Mouse (Mus musculus): Measurements from ENCODE around the gene Samd8. TPM values are rescaled to one million over a fixed set of nuclear protein-coding genes. Genes with fewer than 3 reads are reported as not detected.

Gene Samd8
- polyA plus RNA-seq, 1 experiment from 2014 or later, result 35.5 TPM

GRCm38 (mm10) chr14:21761560-21761959 lies 11.2 kb downstream of the Samd8 start:
- Histone ChIP-seq H3K4me3 (ENCODE audit: inconsistent target) (no peak overlapping the region), H3K36me3 (ENCODE audit: inconsistent target) (no peaks in the 10 kb centered on the region), H3K27ac (no peak overlapping the region), H3K79me2 (ENCODE audit: inconsistent target) (peaks cover 92% of the 10 kb centered on the region)
- 91% methylated on average over 9 of the region's 9 CpGs for WGBS (ENCODE audit: missing documents)

GRCm38 (mm10) chr14:21763736-21764135 lies 13.4 kb downstream of the Samd8 start:
- 86% methylated on average over 3 of the region's 3 CpGs for WGBS (ENCODE audit: missing documents)
- no peak overlapping the region for H3K4me3 ChIP-seq (ENCODE audit: inconsistent target)
- no peaks in the 10 kb centered on the region for H3K36me3 ChIP-seq (ENCODE audit: inconsistent target)
- H3K79me2 ChIP-seq (ENCODE audit: inconsistent target), result peaks cover 100% of the 10 kb centered on the region
- H3K27ac ChIP-seq, result no peak overlapping the region

- 96% methylated on average over 6 of the region's 6 CpGs for WGBS (ENCODE audit: missing documents)
- Histone ChIP-seq H3K36me3 (ENCODE audit: inconsistent target) (no peaks in the 10 kb centered on the region), H3K4me3 (ENCODE audit: inconsistent target) (no peak overlapping the region), H3K79me2 (ENCODE audit: inconsistent target) (peaks cover 100% of the 10 kb centered on the region), H3K27ac (no peak overlapping the region)
Observed at GRCm38 (mm10) chr14:21764646-21765045, 14.3 kb downstream of the Samd8 start.

- H3K27ac ChIP-seq, result no peak overlapping the region
- peaks cover 100% of the 10 kb centered on the region for H3K79me2 ChIP-seq (ENCODE audit: inconsistent target)
- H3K4me3 ChIP-seq (ENCODE audit: inconsistent target), result no peak overlapping the region
- no peaks in the 10 kb centered on the region for H3K36me3 ChIP-seq (ENCODE audit: inconsistent target)
- 98% methylated on average over 7 of the region's 7 CpGs for WGBS (ENCODE audit: missing documents)
Observed at GRCm38 (mm10) chr14:21765754-21766397, 15.5 kb downstream of the Samd8 start.

GRCm38 (mm10) chr14:21766398-21766958 lies 16.1 kb downstream of the Samd8 start:
- H3K4me3 ChIP-seq (ENCODE audit: inconsistent target), result no peak overlapping the region
- peaks cover 100% of the 10 kb centered on the region for H3K79me2 ChIP-seq (ENCODE audit: inconsistent target)
- 90% methylated on average over 5 of the region's 6 CpGs for WGBS (ENCODE audit: missing documents)
- H3K36me3 ChIP-seq (ENCODE audit: inconsistent target), result no peaks in the 10 kb centered on the region
- no peak overlapping the region for H3K27ac ChIP-seq

GRCm38 (mm10) chr14:21772506-21773281 lies 22.4 kb downstream of the Samd8 start:
- peaks cover 100% of the 10 kb centered on the region for H3K79me2 ChIP-seq (ENCODE audit: inconsistent target)
- H3K4me3 ChIP-seq (ENCODE audit: inconsistent target), result no peak overlapping the region
- peaks cover 19% of the 10 kb centered on the region; the same call in 1 of the 2 replicates for H3K36me3 ChIP-seq (ENCODE audit: inconsistent target)
- no peak overlapping the region for H3K27ac ChIP-seq
- WGBS (ENCODE audit: missing documents), result 93% methylated on average over 11 of the region's 11 CpGs

- Histone ChIP-seq H3K79me2 (ENCODE audit: inconsistent target) (peaks cover 100% of the 10 kb centered on the region), H3K36me3 (ENCODE audit: inconsistent target) (peaks cover 31% of the 10 kb centered on the region), H3K4me3 (ENCODE audit: inconsistent target) (no peak overlapping the region), H3K27ac (no peak overlapping the region)
- 96% methylated on average over 2 of the region's 2 CpGs for WGBS (ENCODE audit: missing documents)
Observed at GRCm38 (mm10) chr14:21773946-21774345, 23.6 kb downstream of the Samd8 start.

GRCm38 (mm10) chr14:21776201-21776600 lies 25.9 kb downstream of the Samd8 start:
- peaks cover 92% of the 10 kb centered on the region for H3K79me2 ChIP-seq (ENCODE audit: inconsistent target)
- WGBS (ENCODE audit: missing documents), result 92% methylated on average over 4 of the region's 4 CpGs
- H3K27ac ChIP-seq, result no peak overlapping the region
- no peak overlapping the region for H3K4me3 ChIP-seq (ENCODE audit: inconsistent target)
- H3K36me3 ChIP-seq (ENCODE audit: inconsistent target), result peaks cover 48% of the 10 kb centered on the region

GRCm38 (mm10) chr14:21786500-21786899 lies 36.2 kb downstream of the Samd8 start:
- no peak overlapping the region for H3K27ac ChIP-seq
- 94% methylated on average over 4 of the region's 4 CpGs for WGBS (ENCODE audit: missing documents)
- peaks cover 38% of the 10 kb centered on the region for H3K36me3 ChIP-seq (ENCODE audit: inconsistent target)
- peaks cover 44% of the 10 kb centered on the region; the same call in 1 of the 2 replicates for H3K79me2 ChIP-seq (ENCODE audit: inconsistent target)
- no peak overlapping the region for H3K4me3 ChIP-seq (ENCODE audit: inconsistent target)

- 97% methylated on average over 3 of the region's 3 CpGs for WGBS (ENCODE audit: missing documents)
- Histone ChIP-seq H3K4me3 (ENCODE audit: inconsistent target) (no peak overlapping the region), H3K36me3 (ENCODE audit: inconsistent target) (peaks cover 40% of the 10 kb centered on the region), H3K27ac (no peak overlapping the region), H3K79me2 (ENCODE audit: inconsistent target) (peaks cover 44% of the 10 kb centered on the region; the same call in 1 of the 2 replicates)
Observed at GRCm38 (mm10) chr14:21787374-21787773, 37.0 kb downstream of the Samd8 start.

GRCm38 (mm10) chr14:21788121-21788520 lies 37.8 kb downstream of the Samd8 start:
- WGBS (ENCODE audit: missing documents), result 91% methylated on average over 5 of the region's 5 CpGs
- Histone ChIP-seq H3K4me3 (ENCODE audit: inconsistent target) (no peak overlapping the region), H3K27ac (no peak overlapping the region), H3K79me2 (ENCODE audit: inconsistent target) (peaks cover 44% of the 10 kb centered on the region; the same call in 1 of the 2 replicates), H3K36me3 (ENCODE audit: inconsistent target) (peaks cover 44% of the 10 kb centered on the region)

- no peak overlapping the region for H3K27ac ChIP-seq
- 96% methylated on average over 9 of the region's 9 CpGs for WGBS (ENCODE audit: missing documents)
- H3K36me3 ChIP-seq (ENCODE audit: inconsistent target), result peaks cover 46% of the 10 kb centered on the region
Observed at GRCm38 (mm10) chr14:21790585-21791251, 40.4 kb downstream of the Samd8 start.

GRCm38 (mm10) chr14:21791722-21792121 lies 41.4 kb downstream of the Samd8 start:
- Histone ChIP-seq H3K27ac (no peak overlapping the region), H3K4me3 (ENCODE audit: inconsistent target) (no peak overlapping the region), H3K36me3 (ENCODE audit: inconsistent target) (peaks cover 42% of the 10 kb centered on the region), H3K79me2 (ENCODE audit: inconsistent target) (peaks cover 26% of the 10 kb centered on the region; the same call in 1 of the 2 replicates)
- 95% methylated on average over 4 of the region's 4 CpGs for WGBS (ENCODE audit: missing documents)

More at GRCm38 (mm10) chr14:21790585-21791251, 40.4 kb downstream of the Samd8 start:
- no peak overlapping the region for H3K4me3 ChIP-seq (ENCODE audit: inconsistent target)
- peaks cover 31% of the 10 kb centered on the region; the same call in 1 of the 2 replicates for H3K79me2 ChIP-seq (ENCODE audit: inconsistent target)

- 86% methylated on average over 6 of the region's 6 CpGs for WGBS (ENCODE audit: missing documents)
- Histone ChIP-seq H3K79me2 (ENCODE audit: inconsistent target) (peaks cover 24% of the 10 kb centered on the region; the same call in 1 of the 2 replicates), H3K27ac (no peak overlapping the region)
Observed at GRCm38 (mm10) chr14:21792250-21792649, 41.9 kb downstream of the Samd8 start.

More at GRCm38 (mm10) chr14:21792250-21792649, 41.9 kb downstream of the Samd8 start:
- no peak overlapping the region for H3K4me3 ChIP-seq (ENCODE audit: inconsistent target)
- H3K36me3 ChIP-seq (ENCODE audit: inconsistent target), result peaks cover 39% of the 10 kb centered on the region
